Mouse (Mus musculus): ENCODE measurements at regions not wholly inside any gene's neighbourhood (a gene's known extent, or its start where the extent isn't known, plus 50 kb on each side); places are given as distances from the start of the nearest gene placed in this dataset.
"Not testable (repeated sequence)": the region's sequence is repeated elsewhere in the genome, so short reads cannot be mapped to it uniquely, and the experiment has no call there.

- Histone ChIP-seq H3K4me1 (ENCODE audit: control insufficient read depth, insufficient read depth, low read length) (no peaks in the 10 kb centered on the region; the same call in 1 of the 2 replicates), H3K4me2 (ENCODE audit: low read depth, low read length) (peak overlapping the region; percentile 29), H3K4me3 (ENCODE audit: low read depth, low read length) (no peak overlapping the region), H3K9ac (replicated peaks; ENCODE audit: low read length) (peak overlapping the region; percentile 46; the same call in 1 of the 2 replicates), H3K36me3 (replicated peaks; ENCODE audit: control insufficient read depth, insufficient read depth, low read depth, low read length) (no peaks in the 10 kb centered on the region), H3K9me3 (replicated peaks; ENCODE audit: control insufficient read depth, low read length) (no peaks in the 10 kb centered on the region), H3K27ac (replicated peaks; ENCODE audit: low read depth, low read length) (no peak overlapping the region), H3K27me3 (ENCODE audit: control insufficient read depth, insufficient read depth, low read length) (no peaks in the 10 kb centered on the region)
- 26% methylated on average over 14 of the region's 14 CpGs for WGBS
- ATAC-seq (replicated peaks; ENCODE audit: insufficient number of reproducible peaks, low FRiP score, low TSS enrichment, low read depth), result 0 out of 2 replicates have a peak, but pooled peaks have one; percentile 39
- peak; percentile 52 for DNase-seq (ENCODE audit: low spot score)
Observed at GRCm38 (mm10) chr10:20854621-20855363, 97.6 kb upstream of the Ahi1 start.

GRCm38 (mm10) chr10:20847287-20847686, 105.1 kb upstream of the Ahi1 start:
- peak; percentile 5 for DNase-seq (ENCODE audit: low spot score)
- Histone ChIP-seq H3K27ac (replicated peaks; ENCODE audit: low read depth, low read length) (no peak overlapping the region), H3K4me3 (ENCODE audit: low read depth, low read length) (no peak overlapping the region), H3K36me3 (replicated peaks; ENCODE audit: control insufficient read depth, insufficient read depth, low read depth, low read length) (no peaks in the 10 kb centered on the region), H3K4me2 (ENCODE audit: low read depth, low read length) (no peak overlapping the region), H3K4me1 (ENCODE audit: control insufficient read depth, insufficient read depth, low read length) (no peaks in the 10 kb centered on the region), H3K9ac (replicated peaks; ENCODE audit: low read length) (no peak overlapping the region), H3K9me3 (replicated peaks; ENCODE audit: control insufficient read depth, low read length) (no peaks in the 10 kb centered on the region), H3K27me3 (ENCODE audit: control insufficient read depth, insufficient read depth, low read length) (no peaks in the 10 kb centered on the region)
- 69% methylated on average over 8 of the region's 8 CpGs for WGBS
- ATAC-seq (replicated peaks; ENCODE audit: insufficient number of reproducible peaks, low FRiP score, low TSS enrichment, low read depth), result no peak

GRCm38 (mm10) chr10:20843277-20843676, 109.1 kb upstream of the Ahi1 start:
- Histone ChIP-seq H3K27ac (replicated peaks; ENCODE audit: low read depth, low read length) (no peak overlapping the region), H3K4me3 (ENCODE audit: low read depth, low read length) (no peak overlapping the region), H3K4me1 (ENCODE audit: control insufficient read depth, insufficient read depth, low read length) (no peaks in the 10 kb centered on the region), H3K9me3 (replicated peaks; ENCODE audit: control insufficient read depth, low read length) (no peaks in the 10 kb centered on the region), H3K9ac (replicated peaks; ENCODE audit: low read length) (no peak overlapping the region), H3K36me3 (replicated peaks; ENCODE audit: control insufficient read depth, insufficient read depth, low read depth, low read length) (no peaks in the 10 kb centered on the region), H3K4me2 (ENCODE audit: low read depth, low read length) (no peak overlapping the region), H3K27me3 (ENCODE audit: control insufficient read depth, insufficient read depth, low read length) (no peaks in the 10 kb centered on the region)
- no peak for ATAC-seq (replicated peaks; ENCODE audit: insufficient number of reproducible peaks, low FRiP score, low TSS enrichment, low read depth)
- no peak for DNase-seq (ENCODE audit: low spot score)
- WGBS, result 73% methylated on average over 3 of the region's 3 CpGs

- Histone ChIP-seq H3K4me1 (ENCODE audit: control insufficient read depth, insufficient read depth, low read length) (no peaks in the 10 kb centered on the region), H3K4me3 (ENCODE audit: low read depth, low read length) (no peak overlapping the region), H3K9ac (replicated peaks; ENCODE audit: low read length) (no peak overlapping the region), H3K27me3 (ENCODE audit: control insufficient read depth, insufficient read depth, low read length) (no peaks in the 10 kb centered on the region), H3K9me3 (replicated peaks; ENCODE audit: control insufficient read depth, low read length) (no peaks in the 10 kb centered on the region), H3K4me2 (ENCODE audit: low read depth, low read length) (no peak overlapping the region), H3K36me3 (replicated peaks; ENCODE audit: control insufficient read depth, insufficient read depth, low read depth, low read length) (no peaks in the 10 kb centered on the region), H3K27ac (replicated peaks; ENCODE audit: low read depth, low read length) (no peak overlapping the region)
- WGBS, result 85% methylated on average over 1 of the region's 1 CpGs
- ATAC-seq (replicated peaks; ENCODE audit: insufficient number of reproducible peaks, low FRiP score, low TSS enrichment, low read depth), result no peak
- no peak for DNase-seq (ENCODE audit: low spot score)
Observed at GRCm38 (mm10) chr10:20842131-20842530, 110.2 kb upstream of the Ahi1 start.

- ATAC-seq (replicated peaks; ENCODE audit: insufficient number of reproducible peaks, low FRiP score, low TSS enrichment, low read depth), result no peak
Observed at GRCm38 (mm10) chr10:20841430-20842040, 110.8 kb upstream of the Ahi1 start.

GRCm38 (mm10) chr10:20838685-20839425, 113.5 kb upstream of the Ahi1 start:
- DNase-seq (ENCODE audit: low spot score), result peak; percentile 13
- Histone ChIP-seq H3K4me3 (ENCODE audit: low read depth, low read length) (no peak overlapping the region), H3K27me3 (ENCODE audit: control insufficient read depth, insufficient read depth, low read length) (no peaks in the 10 kb centered on the region), H3K4me1 (ENCODE audit: control insufficient read depth, insufficient read depth, low read length) (no peaks in the 10 kb centered on the region), H3K4me2 (ENCODE audit: low read depth, low read length) (no peak overlapping the region), H3K36me3 (replicated peaks; ENCODE audit: control insufficient read depth, insufficient read depth, low read depth, low read length) (no peaks in the 10 kb centered on the region), H3K9ac (replicated peaks; ENCODE audit: low read length) (no peak overlapping the region), H3K27ac (replicated peaks; ENCODE audit: low read depth, low read length) (no peak overlapping the region; the same call in 1 of the 2 replicates), H3K9me3 (replicated peaks; ENCODE audit: control insufficient read depth, low read length) (no peaks in the 10 kb centered on the region)
- no peak for ATAC-seq (replicated peaks; ENCODE audit: insufficient number of reproducible peaks, low FRiP score, low TSS enrichment, low read depth)
- WGBS, result 61% methylated on average over 8 of the region's 8 CpGs

More at GRCm38 (mm10) chr10:20841430-20842040, 110.8 kb upstream of the Ahi1 start:
- Histone ChIP-seq H3K9ac (replicated peaks; ENCODE audit: low read length) (no peak overlapping the region), H3K9me3 (replicated peaks; ENCODE audit: control insufficient read depth, low read length) (no peaks in the 10 kb centered on the region), H3K4me1 (ENCODE audit: control insufficient read depth, insufficient read depth, low read length) (no peaks in the 10 kb centered on the region), H3K4me2 (ENCODE audit: low read depth, low read length) (no peak overlapping the region), H3K27me3 (ENCODE audit: control insufficient read depth, insufficient read depth, low read length) (no peaks in the 10 kb centered on the region), H3K27ac (replicated peaks; ENCODE audit: low read depth, low read length) (no peak overlapping the region), H3K36me3 (replicated peaks; ENCODE audit: control insufficient read depth, insufficient read depth, low read depth, low read length) (no peaks in the 10 kb centered on the region), H3K4me3 (ENCODE audit: low read depth, low read length) (no peak overlapping the region)
- 31% methylated on average over 3 of the region's 3 CpGs for WGBS
- peak; percentile 36 for DNase-seq (ENCODE audit: low spot score)

GRCm38 (mm10) chr10:20836816-20837215, 111.9 kb upstream of the Pde7b start:
- H3K4me3 ChIP-seq (ENCODE audit: low read depth, low read length); H3K27ac ChIP-seq (replicated peaks; ENCODE audit: low read depth, low read length); H3K9ac ChIP-seq (replicated peaks; ENCODE audit: low read length); ATAC-seq (replicated peaks; ENCODE audit: insufficient number of reproducible peaks, low FRiP score, low TSS enrichment, low read depth); H3K4me1 ChIP-seq (ENCODE audit: control insufficient read depth, insufficient read depth, low read length); H3K36me3 ChIP-seq (replicated peaks; ENCODE audit: control insufficient read depth, insufficient read depth, low read depth, low read length); H3K4me2 ChIP-seq (ENCODE audit: low read depth, low read length); H3K27me3 ChIP-seq (ENCODE audit: control insufficient read depth, insufficient read depth, low read length); H3K9me3 ChIP-seq (replicated peaks; ENCODE audit: control insufficient read depth, low read length); DNase-seq (ENCODE audit: low spot score): not testable (repeated sequence)
- 67% methylated on average over 4 of the region's 4 CpGs for WGBS

Data from embryonic facial prominence, embryonic 11.5 days (tissue).